Mouse (Mus musculus) thymus, postnatal 36 days (tissue): ENCODE data around the gene Cry1.
A peak's percentile ranks its signal among the peaks of the same experiment; 100 is the strongest.

Source experiments
- DNase-seq, 2 experiments: peaks; one replicate each; pipeline ENCODE4 v3.0.0; 2022; ENCODE audit warnings: mixed read lengths in 2 of 2

Cry1 gene

GRCm38 (mm10) chr10:85184964-85185608 lies at the start of gene Cry1:
Gene Cry1, minus strand, starts transcription at chr10:85185064.
- DNase-seq, result peak; percentile 96 to 97

GRCm38 (mm10) chr10:85221771-85222050 lies 36.8 kb upstream of the Cry1 start:
- DNase-seq, result no peak

- peak; percentile 72 to 82 for DNase-seq
Observed at GRCm38 (mm10) chr10:85220918-85221770, 36.3 kb upstream of the Cry1 start.

GRCm38 (mm10) chr10:85214847-85215246 lies 30.0 kb upstream of the Cry1 start:
- DNase-seq, result no peak

- no peak for DNase-seq
Observed at GRCm38 (mm10) chr10:85211673-85212072, 26.8 kb upstream of the Cry1 start.

- no peak for DNase-seq
Observed at GRCm38 (mm10) chr10:85210125-85210524, 25.3 kb upstream of the Cry1 start.

- no peak for DNase-seq
Observed at GRCm38 (mm10) chr10:85209119-85209605, 24.3 kb upstream of the Cry1 start.

GRCm38 (mm10) chr10:85205316-85205715 lies 20.5 kb upstream of the Cry1 start:
- no peak for DNase-seq

- DNase-seq, result no peak
Observed at GRCm38 (mm10) chr10:85204255-85204855, 19.5 kb upstream of the Cry1 start.

- DNase-seq, result no peak
Observed at GRCm38 (mm10) chr10:85194528-85194927, 9.7 kb upstream of the Cry1 start.

- DNase-seq, result no peak
Observed at GRCm38 (mm10) chr10:85193321-85193720, 8.5 kb upstream of the Cry1 start.

- no peak for DNase-seq
Observed at GRCm38 (mm10) chr10:85190652-85191051, 5.8 kb upstream of the Cry1 start.

- no peak for DNase-seq
Observed at GRCm38 (mm10) chr10:85189966-85190365, 5.1 kb upstream of the Cry1 start.

- peak in 1 of 2 experiments; percentile 47 for DNase-seq
Observed at GRCm38 (mm10) chr10:85186499-85186794, 1.6 kb upstream of the Cry1 start.

GRCm38 (mm10) chr10:85185639-85186498 lies 1.0 kb upstream of the Cry1 start:
- DNase-seq, result peak; percentile 14 to 38

- DNase-seq, result peak; percentile 63 to 74
Observed at GRCm38 (mm10) chr10:85184201-85184963, 482 bp downstream of the Cry1 start.

GRCm38 (mm10) chr10:85183619-85184018 lies 1.2 kb downstream of the Cry1 start:
- peak in 1 of 2 experiments; percentile 24 for DNase-seq

- DNase-seq, result no peak
Observed at GRCm38 (mm10) chr10:85182766-85183165, 2.1 kb downstream of the Cry1 start.

- DNase-seq, result no peak
Observed at GRCm38 (mm10) chr10:85176640-85177039, 8.2 kb downstream of the Cry1 start.

- no peak for DNase-seq
Observed at GRCm38 (mm10) chr10:85165306-85165705, 19.6 kb downstream of the Cry1 start.

- no peak for DNase-seq
Observed at GRCm38 (mm10) chr10:85164791-85165190, 20.1 kb downstream of the Cry1 start.

GRCm38 (mm10) chr10:85161745-85162351 lies 23.0 kb downstream of the Cry1 start:
- no peak for DNase-seq
